Mouse (Mus musculus) c-Kit-negative CD71-positive TER-119-positive erythroid progenitor cells, embryonic 14.5 days (primary cell): ENCODE results near the gene Rpusd3.

ENCODE experiments used
- DNase-seq: peaks from one replicate; pipeline ENCODE4 v3.0.0-alpha.2; 2013; ENCODE audit warnings: low read depth, low spot score

Rpusd3 gene

DNA sequence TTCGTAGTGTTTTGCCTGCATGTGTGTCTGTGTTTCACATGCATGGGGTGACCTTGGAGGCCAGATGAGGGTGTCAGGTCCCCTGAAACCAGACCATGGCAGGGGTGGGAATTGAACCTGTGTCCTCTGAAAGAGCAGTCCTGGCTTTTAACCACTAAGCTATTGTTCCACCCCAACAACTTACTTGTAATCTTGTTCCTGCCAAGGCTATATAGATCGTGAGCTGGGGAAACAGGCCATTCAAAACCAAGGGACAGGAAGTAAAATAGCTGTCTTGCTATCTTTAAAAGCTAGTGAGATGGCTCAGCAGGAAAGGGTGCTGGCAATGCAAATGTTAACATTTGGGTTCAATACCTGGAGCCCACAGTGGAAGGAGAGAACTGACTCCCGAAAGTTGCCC lies 10.8 kb upstream of the Rpusd3 start:
- no peak for DNase-seq

GRCm38 (mm10) chr6:113428006-113428405 lies 8.9 kb upstream of the Rpusd3 start:
- no peak for DNase-seq

GRCm38 (mm10) chr6:113427397-113427796 lies 8.3 kb upstream of the Rpusd3 start:
- DNase-seq = no peak

DNA sequence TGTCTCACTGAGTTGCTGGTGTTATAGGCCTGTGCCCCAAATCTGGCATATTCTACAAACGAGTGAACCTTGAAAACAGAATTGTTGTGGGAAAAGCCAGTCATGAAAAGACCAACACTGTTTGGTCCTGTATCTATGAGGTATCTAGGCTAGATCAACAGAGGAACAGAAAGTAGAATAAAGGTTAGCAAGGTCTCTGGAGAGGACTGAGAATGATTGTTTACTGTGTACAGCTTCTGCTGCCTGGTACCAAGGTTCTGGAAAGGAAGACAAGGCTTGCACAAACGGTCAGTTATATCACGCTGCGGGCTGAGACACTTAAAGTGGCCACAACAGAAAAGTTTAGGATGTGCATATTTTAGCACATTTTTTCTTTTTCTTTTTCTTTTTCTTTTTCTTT lies 7.6 kb upstream of the Rpusd3 start:
- no peak for DNase-seq

GRCm38 (mm10) chr6:113424187-113424586 lies 5.0 kb upstream of the Rpusd3 start:
- DNase-seq = no peak

DNA sequence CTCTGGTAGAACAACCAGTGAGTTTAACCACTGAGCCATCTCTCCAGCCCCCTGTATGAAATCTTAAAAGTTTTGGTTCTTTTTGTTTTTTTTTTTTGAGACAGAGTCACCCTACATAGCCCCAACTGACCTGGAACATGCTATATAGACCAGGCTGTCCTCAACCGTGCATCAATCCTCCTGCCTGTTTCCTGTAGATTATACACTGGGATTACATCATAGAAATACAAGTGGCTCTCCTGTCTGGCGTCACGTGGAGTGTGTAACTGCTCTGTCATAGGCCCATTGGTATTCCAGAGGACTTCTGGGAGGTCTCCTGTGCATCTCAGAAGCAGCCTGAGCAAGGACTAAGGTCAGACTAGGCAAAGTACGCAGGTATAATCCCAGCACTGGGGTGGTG lies 3.9 kb upstream of the Rpusd3 start:
- DNase-seq = no peak

DNA sequence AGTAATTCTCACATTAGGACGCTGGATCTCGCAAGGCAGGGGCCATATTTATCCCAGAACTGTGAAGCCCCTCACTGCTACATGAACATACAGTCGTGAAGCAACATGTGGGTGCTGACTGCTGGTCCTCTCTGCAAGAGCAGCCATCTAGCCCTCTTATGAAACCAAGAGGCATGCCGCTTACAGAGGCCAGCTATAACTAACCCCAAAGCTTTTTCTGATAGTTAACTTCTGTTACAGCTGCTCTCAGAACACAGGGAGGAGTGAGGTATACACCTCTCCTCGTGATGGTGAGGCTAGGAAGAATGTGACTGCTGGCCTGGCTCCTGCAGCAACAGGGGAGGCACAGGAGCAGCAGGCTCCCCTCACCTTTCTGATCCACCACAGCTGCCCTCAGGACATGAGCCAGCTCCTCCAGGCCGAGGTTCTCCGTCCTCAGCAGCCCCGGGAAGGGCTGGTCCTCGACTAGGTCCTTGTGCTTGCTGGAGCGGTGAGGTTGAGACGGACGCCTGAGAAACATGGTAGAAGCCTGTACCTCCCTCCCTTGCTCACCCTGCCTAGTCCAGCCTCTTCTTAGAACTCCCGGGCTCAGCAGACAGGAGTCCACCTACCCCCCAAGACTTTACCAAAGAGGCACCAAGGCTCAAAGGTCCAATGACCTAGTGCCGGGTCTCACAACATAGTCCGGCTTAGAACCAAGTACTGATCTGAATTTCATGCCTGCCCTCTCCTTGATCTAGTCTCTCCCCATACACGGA lies 520 bp downstream of the Rpusd3 start:
- DNase-seq = no peak

DNA sequence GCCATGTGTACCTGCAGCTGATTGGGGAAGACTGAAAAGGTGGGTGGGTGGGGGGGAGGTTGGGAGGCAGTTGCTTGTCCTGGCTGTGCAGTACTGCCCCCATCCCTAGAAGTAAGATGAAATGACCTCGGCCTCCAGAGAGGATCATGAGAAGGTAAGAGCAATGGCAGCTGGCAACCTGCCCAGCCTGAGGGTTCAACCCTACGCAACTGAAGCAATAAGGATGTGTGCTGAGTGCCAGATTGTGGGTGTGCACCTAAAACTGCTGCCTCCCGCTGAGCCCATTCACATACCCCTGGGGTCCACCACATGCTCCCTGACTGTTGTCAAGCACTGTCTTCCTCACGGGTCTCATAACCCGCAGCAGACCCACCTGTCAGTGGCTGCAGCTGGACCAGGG lies 2.7 kb downstream of the Rpusd3 start:
- DNase-seq = no peak

DNA sequence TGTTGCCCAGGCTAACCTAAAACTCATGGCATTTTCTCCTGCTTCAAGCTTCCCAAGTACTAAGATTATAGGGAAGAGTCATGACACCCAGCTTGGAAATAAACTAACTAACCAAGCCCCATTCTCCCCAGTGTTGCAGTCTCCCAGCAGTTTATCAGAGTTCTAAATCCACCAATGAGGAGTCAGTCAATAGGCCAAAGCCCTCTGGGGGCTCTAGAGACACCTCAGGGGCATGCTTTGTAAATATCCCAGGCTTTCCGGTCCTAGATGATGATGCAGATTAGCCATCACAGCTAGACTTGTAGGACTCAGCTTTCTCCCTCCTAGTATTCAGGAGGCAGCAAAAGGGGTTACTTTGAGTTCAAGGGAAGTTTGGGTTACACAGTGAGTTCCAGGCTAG lies 9.1 kb downstream of the Rpusd3 start:
- DNase-seq = no peak

GRCm38 (mm10) chr6:113406683-113407082 lies 12.5 kb downstream of the Rpusd3 start:
- DNase-seq = no peak

DNA sequence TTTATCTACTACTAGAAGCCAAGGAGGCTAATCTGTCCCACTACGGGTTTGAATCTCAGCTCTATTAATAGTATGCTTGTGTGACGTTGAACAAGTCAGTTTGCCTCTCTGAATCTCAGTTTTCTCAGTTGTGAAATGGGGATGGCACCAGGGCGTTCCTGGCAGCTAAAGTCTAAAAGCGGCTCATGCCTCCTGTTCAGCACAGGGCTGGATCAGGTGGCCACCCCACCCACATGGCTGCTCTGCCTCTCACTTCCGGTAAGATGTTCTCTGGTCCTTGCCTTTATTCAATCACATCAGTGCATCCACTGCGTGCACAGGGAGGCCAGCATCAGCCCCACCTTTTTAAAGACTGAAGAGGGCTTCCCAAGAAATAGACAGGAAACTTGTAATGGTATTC lies 13.7 kb downstream of the Rpusd3 start:
- no peak for DNase-seq

DNA sequence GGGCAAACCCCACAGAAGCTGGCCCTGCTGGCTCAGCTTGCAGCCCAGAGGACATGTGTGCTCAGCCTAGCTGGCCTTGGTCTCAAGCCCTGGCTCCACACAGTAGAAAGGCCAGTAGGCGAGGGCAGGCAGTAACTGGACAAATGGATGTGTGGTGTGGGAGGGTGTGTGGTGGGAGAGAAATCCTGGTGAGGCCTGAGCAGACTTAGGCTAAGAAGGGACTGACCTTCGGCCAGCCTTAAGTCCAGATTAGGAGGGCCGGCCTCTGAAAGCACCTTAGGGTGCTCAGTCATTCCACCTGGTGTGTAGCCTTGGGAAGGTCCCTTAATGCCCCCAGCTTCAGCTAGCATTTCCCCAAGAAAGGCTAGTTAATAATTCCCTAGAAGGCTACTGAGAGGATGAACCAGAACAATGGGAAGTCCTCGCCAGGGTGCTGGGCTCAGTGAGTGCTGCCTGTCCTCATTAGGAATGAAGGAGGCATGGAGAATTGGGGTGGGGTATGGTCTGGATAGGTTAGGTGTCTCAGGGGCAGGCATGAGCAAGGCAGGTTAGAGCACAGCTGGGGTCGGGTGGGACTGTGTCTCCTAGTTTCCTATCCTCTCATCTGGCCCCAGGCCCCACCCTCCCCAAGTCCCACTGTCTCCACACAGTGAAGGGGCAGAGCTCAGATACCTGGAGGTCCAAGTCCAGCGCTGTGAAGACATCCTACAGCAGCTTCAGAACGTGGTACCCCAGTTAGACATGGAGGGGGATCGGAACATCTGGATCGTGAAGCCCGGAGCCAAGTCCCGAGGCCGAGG lies 14.3 kb downstream of the Rpusd3 start:
- DNase-seq = no peak

DNA sequence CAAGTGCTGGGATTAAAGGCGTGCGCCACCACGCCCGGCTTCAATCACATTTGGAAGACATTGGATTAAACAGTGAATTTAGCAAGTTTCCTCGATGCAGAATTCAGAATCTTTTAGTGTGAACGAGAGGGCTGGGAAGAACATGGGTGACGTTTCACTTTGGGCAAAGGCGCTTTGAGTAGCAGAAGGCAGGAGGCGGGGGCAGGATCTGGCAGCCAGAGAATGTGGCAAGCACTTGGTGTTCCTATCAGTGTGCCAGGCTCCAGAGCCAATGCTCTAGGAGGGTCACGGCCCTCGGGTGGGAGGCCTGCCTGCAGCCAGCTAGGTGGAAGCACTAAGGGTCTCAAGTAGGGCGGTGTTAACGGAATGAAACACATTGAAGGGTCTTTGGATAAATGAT lies 17.0 kb downstream of the Rpusd3 start:
- DNase-seq = no peak

GRCm38 (mm10) chr6:113396270-113397030 lies 22.7 kb downstream of the Rpusd3 start:
- DNase-seq = no peak

GRCm38 (mm10) chr6:113395501-113395900 lies 23.6 kb downstream of the Rpusd3 start:
- DNase-seq = no peak

DNA sequence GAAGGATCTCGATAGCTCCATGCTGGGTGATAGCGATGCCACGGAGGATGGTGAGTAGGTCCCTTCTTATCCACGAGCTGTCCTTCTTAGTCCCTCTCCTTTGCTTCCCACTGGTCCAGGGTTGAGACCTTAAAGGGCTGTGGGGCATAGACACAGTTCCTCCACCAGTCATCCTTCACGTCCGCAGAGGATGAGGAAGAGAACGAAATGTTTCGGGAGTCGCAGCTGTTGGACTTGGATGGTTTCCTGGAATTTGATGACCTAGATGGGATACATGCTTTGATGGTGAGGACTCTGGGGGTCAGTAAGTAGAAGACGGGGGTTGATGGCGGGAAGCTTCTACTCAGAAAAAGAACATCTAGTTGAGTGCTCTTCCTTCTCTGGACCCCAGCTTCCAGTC lies 24.3 kb downstream of the Rpusd3 start:
- DNase-seq = no peak

- no peak for DNase-seq
Observed at GRCm38 (mm10) chr6:113393951-113394350, 25.2 kb downstream of the Rpusd3 start.

DNA sequence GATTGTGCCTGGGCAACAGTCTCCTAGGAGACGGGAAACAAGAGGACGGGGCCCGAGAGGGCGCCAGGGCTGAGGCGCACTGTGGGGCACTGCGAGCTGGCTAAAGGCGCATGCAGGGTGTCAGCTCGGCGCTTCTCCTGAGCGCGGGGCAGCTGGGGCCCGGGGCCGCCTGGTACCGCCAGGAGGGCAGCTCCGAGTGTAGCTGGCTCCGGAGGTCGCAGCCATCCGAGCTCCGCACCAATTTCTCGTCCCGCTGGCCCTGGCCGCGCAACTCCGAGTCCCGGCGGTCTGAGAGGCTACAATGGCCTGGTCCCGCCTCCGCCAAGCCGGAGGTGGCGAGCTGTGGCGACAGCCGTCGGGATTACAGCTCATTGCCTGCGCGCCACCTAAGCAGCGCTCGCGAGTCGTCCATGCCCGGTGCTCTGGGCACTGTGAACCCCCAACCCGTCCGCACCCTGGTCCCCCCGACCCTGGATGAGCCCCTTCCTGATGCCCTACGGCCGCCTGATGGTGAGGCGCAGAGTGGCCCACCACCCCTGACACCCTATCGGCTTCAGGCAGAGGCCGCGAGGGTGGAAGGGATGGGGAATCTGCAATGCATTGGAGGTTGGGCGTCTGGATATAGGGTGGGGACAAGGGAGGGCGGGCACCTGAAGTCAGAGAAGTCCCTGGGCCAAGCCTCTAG lies 26.6 kb downstream of the Rpusd3 start:
- no peak for DNase-seq

DNA sequence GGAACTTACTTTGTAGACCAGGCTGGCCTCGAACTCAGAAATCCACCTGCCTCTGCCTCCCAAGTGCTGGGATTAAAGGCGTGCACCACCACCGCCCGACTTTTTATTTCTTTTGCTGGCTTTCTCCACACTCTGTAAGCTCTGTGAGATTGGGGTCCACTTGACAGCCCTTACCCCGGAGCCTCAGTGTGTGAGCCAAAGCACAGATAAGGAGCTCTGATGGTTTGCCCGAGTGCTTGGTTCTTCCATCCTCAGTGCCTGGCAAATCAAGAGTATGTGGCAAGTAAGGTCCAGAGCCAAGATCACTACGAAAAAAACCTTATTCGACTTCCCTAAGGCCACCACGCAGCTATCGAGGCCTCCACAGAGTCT lies 27.1 kb downstream of the Rpusd3 start:
- DNase-seq = no peak

DNA sequence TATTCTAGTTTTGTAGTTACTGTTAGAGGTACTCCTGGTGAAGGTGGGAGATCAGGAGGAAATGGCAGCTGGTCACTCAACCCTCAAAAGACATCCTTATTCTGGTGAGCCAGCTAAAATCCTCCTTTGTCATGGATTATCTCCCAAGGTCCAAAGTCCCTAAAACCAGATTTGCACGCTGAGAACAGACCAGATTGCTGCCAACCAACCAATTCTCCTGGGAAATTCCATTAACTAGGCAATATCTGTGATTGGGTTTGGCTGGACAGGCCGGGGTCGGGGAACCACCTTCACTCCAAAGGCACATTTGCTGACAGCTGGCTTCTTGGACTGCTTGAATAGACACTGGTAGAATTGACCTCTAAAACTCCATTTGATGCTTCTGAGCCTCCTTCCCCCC lies 28.4 kb downstream of the Rpusd3 start:
- no peak for DNase-seq

DNA sequence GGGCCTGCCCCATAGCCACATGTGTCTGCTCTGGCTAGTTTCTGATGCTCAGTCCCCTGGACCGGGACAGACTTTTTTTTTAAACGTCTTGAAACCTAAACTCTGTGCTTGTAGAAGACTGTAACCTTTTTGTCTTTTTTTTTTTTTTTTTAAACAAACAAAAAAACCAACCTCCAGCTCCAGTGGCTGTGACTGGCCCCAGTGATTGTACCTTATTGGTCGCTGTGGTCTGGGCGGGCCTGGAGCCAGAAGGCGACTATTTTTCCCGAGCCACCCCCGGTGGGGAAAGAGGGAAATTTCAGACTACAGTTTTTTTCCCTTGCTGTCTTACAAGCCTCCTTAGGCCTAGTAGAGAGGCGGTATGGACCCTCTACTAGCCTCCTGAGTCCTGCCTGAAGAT lies 30.2 kb downstream of the Rpusd3 start, which contains the start of gene Ttll3:
Ttll3 (plus strand) TSS at position 301 of the 400 bp plus-strand sequence.
- no peak for DNase-seq

DNA sequence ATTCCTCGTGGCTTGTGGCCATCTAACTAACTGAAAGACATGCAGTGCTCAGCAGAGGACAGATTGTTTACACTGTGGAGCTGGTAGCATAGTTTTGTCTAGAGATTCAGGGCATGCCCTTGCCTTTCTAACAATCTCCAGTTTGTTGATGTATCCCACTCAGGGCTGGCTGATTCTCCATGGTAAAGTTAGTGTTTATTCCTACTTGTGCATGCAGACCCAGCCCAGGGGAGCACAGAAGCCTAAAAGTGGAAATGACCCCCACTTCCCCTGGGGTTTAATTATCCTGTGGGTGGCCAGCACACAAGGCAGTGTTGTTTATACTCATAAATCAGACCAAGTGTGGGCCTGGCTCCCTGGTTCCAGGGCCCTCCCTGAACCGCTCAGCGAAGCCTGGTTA lies 33.1 kb downstream of the Rpusd3 start:
- DNase-seq = no peak
